Mouse (Mus musculus): ENCODE results near the gene Trpc6.

Trpc6 gene

DNA sequence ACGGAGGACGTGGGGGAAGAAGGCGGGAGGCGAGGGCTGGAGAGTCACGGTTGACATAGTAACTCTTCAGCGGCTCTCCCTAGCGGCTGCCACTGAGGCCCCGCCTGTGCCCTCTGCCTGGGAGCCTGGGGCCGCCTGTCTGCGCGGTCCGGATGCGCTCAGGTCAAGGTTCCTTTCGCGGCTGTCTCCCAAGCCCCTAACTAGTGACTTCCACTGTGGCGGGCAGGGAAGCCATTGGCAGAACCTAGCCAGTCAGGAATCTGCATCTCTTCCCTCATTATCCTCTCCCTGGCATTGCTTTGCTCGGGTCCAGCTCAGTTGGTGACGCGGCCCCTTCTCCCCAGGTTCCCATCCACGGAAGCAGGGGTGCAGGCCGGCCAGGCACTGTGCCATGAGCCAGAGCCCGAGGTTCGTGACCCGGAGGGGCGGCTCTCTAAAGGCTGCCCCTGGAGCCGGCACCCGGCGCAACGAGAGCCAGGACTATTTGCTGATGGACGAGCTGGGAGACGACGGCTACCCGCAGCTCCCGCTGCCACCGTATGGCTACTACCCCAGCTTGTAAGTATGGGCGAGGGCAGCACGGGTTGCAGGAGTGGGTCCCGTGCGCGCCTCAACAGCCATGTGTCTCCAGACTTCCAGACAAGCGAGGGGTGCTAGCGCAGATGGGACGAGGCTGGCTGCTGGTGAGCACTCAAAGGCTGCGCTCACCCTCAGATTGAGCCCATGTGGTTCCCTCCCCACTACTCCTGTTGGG, at the start of gene Trpc6:
Gene Trpc6, plus strand, starts transcription at position 102 of the 754 bp plus-strand sequence.
- peak; percentile 33 for DNase-seq

DNA sequence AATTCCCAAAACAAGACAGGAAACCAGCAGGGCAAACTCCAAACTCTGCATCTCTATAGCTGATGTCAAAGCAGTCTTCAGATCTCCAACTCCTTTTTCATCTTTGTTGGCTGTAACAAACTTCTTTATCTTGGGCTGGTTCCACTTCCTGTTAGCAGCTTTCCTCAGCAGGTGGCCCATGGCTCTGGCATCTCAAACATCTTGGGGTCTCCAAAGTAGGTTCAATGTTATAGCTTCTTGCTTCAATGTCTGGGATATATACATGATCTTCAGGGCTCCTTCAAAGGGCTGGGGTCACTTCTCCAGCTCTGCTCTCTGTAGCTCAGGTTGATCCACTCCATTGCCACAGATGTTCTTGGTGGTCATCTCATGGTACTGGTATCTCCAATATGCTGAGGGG, 23.0 kb upstream of the Trpc6 start:
- no peak for DNase-seq

- no peak for DNase-seq
These were observed 10.3 kb upstream of the Trpc6 start for GRCm38 (mm10) chr9:8533670-8534069.

DNA sequence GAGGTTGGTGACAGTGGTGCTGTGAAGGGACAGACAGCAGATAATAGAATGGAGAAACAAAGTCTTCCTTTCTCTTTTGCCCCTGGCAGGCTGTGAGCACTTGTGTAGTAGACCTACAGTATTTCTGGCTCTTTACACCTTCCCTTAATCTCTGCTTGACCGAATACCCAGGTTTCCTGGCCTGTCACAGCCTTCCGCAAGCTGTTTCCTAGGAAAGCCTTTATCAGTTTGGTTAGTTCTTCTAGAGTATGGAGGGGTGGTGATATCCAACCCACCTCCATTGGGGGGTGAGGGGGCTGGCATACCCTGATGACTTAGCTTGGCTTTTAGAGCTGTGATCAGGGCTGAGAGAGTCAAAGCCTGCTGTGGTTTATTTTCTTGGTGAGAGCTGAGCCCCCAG, 1.3 kb downstream of the Trpc6 start:
- DNase-seq: no peak

DNA sequence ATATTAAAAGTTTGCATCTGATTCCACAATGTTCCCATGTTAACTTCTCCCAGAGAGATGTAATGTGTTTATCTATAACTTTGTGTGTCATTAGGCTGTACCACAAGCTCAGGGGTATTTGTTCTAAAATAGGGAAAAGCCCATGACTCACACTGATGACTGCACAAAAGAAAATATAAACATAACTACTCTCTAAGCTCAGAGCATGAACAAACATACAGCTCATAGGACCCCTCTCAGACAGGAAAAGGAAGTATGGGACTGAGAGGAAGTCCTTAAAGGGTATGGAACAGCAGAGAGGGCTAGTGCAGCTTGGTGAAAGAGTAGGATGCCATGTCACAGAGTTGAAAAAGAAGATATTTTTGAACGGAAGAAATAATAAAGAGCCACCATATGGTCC, 14.6 kb downstream of the Trpc6 start:
- no peak for DNase-seq

DNA sequence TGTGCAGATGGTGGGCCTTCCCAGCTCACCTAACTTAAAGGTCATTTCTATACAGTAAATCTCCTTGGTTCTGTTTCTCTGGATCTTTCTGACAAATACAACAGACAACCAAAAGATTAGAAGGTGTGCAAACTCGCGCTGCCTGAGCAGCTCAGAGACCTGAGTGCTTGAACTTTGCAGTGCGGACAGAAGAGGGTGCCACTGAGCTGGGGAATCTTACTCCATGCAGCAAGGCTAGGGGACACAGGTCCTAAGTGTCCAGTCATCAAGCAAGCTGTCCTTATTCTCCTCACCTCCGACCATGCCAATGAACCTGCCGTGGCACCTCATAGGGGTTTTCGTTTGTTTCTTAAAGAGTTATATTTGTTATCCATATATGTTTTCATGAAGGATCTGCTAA, 48.7 kb downstream of the Trpc6 start:
- DNase-seq: peak; percentile 3

DNA sequence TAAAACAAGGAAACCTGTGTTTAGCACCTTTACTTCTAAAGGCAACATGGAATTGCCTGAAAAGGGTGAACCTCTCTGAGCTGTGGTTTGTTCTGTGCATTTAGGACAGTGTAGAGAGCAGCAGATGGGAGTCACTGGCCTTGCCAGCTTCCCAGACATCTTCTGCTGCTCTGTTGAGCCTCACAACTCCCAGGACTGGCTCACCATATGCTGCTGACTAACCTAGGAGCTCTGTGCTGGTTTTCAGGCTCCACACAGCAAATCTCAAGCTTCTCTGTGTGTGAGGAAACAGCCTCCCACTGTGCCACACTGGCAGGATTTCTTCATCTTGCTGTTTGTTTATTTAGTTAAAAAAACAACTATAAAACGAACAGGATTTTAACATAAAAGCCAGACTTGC, 53.1 kb downstream of the Trpc6 start:
- DNase-seq: no peak

DNA sequence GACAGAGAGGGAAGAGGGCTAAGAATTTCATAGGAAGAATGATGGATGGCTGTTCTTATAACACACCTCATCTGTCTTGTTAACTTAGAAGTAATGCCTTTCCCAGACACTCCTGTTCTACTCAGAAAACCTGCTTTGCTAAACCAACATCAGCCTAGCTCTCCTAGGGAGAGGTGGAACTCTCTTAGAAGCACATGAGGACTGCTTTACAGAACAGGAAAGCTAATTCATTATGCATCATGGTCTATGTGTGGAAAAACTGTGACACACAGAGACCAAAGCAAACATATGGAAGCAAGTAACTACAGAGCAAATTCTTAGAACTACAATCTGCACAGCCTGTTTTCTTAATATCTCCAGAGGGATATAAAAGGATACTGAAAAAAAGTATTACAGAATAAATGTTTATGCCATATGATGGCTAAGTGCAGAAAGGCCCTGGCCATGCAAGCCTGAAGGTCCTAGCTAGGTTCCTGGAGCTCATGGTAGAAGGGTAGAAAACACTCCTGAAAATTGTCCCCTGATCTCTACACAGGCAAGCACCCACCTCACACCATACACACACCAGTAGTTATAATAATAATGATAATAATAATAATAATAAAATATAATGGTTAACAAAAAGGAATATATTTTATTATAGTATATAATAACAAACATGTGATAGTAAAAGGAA, 63.0 kb downstream of the Trpc6 start:
- no peak for DNase-seq

DNA sequence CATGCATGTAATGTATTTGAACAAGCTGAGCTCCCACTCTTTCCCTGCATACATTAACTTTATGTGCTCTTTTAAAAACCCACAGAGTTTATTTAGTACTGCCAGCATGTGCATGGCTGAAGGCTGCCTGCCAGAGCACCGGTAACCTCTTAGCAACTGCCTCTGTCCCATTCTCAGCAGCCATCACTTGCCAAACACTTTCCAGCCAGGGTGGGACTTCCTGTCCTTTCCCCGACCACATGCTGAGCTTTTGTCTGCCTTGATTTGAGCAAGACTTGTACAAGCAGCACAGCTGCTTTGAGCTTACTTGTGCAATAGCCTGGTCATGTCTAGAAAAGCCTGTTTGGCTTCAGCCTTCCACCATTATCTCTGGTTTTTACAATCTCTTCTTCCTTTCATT, 90.4 kb downstream of the Trpc6 start:
- no peak for DNase-seq

DNA sequence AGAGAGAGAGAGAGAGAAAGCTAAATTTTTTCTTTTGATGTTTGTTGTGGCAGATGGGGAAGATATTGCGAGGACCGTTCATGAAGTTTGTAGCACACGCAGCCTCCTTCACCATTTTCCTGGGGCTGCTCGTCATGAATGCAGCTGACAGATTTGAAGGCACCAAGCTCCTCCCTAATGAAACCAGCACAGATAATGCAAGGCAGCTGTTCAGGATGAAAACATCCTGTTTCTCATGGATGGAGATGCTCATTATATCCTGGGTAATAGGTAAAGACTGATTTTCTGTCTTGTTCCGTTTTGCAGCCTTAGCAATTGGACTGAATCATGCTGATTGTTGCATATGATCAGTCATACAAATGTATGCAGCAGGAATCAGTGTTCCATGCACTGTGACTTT, 99.5 kb downstream of the Trpc6 start:
- no peak for DNase-seq

DNA sequence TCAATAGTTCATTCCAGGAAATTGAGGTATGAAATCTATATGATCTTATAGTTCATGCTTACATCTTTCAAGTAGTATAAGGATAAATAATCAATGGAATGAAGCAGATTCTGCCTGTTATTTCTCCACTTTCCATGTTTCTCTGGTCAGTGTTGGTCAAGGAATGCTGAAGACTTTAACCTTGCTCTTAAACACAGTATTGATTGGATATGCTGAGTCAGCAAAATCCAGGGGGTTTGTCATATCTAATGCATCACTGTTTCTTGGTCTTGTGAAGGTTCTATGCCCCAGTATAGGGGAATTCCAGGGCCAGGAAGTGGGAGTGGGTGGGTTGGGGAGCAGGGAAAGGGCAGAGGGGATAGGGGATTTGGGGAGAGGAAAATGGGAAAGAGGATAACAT, 111.4 kb downstream of the Trpc6 start:
- no peak for DNase-seq

- DNase-seq: no peak
These were observed 129.0 kb downstream of the Trpc6 start for GRCm38 (mm10) chr9:8672944-8673343.

- DNase-seq: no peak
These were observed 132.7 kb downstream of the Trpc6 start for GRCm38 (mm10) chr9:8676607-8677006.

GRCm38 (mm10) chr9:8693177-8693576, 149.2 kb downstream of the Trpc6 start:
- no peak for DNase-seq

DNA sequence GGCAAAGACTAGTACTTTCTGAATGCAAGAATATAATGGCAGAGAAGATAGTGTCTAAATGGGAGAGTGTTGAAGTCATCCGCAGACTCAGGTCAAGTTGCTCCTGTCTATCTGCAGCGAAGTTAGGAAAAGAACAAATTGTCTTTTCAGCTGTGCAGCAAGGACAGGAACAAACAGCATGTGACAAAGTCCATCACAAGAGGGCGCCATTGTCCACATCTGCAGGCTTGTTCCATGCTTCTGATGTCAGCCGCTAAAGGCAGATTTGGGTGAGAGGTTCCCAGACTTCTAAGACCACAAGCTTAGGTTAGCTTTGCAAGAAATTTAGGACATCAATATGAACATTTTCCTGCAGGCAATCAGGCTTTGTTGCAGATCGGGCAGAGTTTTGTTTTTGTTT, 156.7 kb downstream of the Trpc6 start:
- peak; percentile 67 for DNase-seq

GRCm38 (mm10) chr9:8703516-8703915, 159.6 kb downstream of the Trpc6 start:
- DNase-seq: no peak

- DNase-seq: no peak
These were observed 160.0 kb downstream of the Trpc6 start for GRCm38 (mm10) chr9:8703956-8704355.

DNA sequence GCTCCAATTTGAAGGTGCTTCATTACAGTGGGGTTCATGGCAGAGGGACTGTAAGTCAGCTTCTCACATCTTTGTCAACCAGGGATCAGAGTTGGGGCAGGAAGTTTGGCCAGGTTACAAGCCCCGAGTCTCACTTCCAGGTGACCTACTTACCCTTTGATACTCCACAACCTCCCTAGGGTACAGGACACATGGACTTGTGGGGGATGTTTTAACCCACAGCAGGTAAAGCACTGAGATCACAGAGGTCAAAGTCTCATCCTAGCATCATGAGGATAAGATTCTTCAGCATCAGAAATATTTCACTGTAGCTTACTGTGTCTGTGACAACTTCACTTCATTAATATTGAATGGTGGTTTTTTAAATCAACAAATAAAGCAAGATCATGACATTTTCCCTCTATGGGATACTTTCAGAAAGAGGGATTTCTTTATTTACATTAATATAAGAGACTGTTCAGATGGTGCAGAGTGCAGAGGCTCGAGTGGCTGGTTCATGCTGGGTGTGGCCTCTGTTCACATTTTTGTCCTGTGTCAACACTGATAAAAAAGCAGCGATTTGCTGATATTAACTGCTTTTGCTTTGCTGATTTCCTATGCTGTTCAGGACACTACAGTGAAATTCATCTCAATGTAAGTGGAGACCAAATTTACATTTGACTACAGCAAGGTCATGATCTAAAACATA, 166.3 kb downstream of the Trpc6 start:
- DNase-seq: no peak

DNA sequence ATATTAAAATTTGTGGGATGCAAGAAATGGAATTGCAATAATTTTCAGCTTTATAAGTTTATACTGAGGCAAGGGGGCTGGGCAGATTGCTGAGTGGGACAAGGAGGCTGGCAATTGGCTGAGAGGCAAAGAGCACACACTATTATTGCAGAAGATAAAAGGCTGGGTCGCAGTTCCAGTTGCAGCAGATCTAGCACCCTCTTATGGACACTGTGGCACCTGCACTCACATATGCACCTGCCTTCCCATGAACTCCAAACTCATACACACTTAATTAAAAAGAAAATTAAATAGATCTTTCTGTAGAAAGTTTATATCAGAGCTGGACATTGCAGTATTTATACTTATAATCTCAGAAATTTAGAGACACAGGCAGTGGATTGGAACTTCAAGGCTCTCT, 175.1 kb downstream of the Trpc6 start:
- no peak for DNase-seq

DNA sequence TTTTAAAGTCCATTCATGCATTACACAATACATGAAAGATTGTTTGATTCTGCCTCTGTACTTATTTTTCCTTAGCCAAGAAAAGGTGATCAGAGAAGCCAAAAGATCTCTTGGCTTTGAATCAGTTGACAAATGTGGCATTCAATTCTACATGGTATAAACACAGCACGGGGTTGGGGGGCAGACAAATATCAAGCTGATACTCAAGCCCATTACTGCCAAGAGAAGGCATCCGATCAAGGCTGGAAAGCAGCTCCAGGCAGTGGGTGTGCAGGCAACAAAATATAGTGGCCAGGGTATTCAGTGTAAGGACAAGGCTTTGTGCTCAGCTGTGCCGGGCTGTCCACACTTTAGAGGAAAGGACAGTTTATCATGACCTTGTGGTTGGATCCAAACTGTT, 185.1 kb downstream of the Trpc6 start:
- DNase-seq: no peak
